Mouse (Mus musculus): ENCODE results near the gene Pmepa1. TPM values are rescaled to one million over a fixed set of nuclear protein-coding genes. Genes with fewer than 3 reads are reported as not detected.

The Pmepa1 gene
- polyA plus RNA-seq, 1 experiment from 2014 or later: 7.0 TPM

GRCm38 (mm10) chr2:173245258-173245657, 31.1 kb downstream of the Pmepa1 start:
- no peak overlapping the region for H3K27ac ChIP-seq (replicated peaks)
- no peak overlapping the region for H3K4me2 ChIP-seq (replicated peaks; ENCODE audit: low read depth)
- no peak for TF ChIP-seq EP300 (optimal IDR thresholded peaks at IDR 0.05)
- no peak for TF ChIP-seq CTCF (IDR thresholded peaks at IDR 0.05; ENCODE audit: low read depth)
- no peaks in the 10 kb centered on the region for H3K9me3 ChIP-seq (ENCODE audit: control insufficient read depth, low read length)
- no peaks in the 10 kb centered on the region; the same call in 1 of the 2 replicates for H3K4me1 ChIP-seq (replicated peaks; ENCODE audit: control insufficient read depth, insufficient read depth)
- H3K4me3 ChIP-seq (ENCODE audit: low read depth, low read length): no peak overlapping the region
- ATAC-seq (ENCODE audit: low FRiP score, low TSS enrichment) (no peak), DNase-seq (ENCODE audit: low spot score) (no peak)
- no peaks in the 10 kb centered on the region for H3K27me3 ChIP-seq (ENCODE audit: control insufficient read depth, insufficient read depth, low read length)
- no peak overlapping the region for H3K9ac ChIP-seq (ENCODE audit: low read length)
- H3K36me3 ChIP-seq (ENCODE audit: control insufficient read depth, insufficient read depth, low read length): no peaks in the 10 kb centered on the region; the same call in 1 of the 2 replicates
- 82% methylated on average over 20 of the region's 20 CpGs for WGBS

GRCm38 (mm10) chr2:173244108-173244507, 32.2 kb downstream of the Pmepa1 start:
- ATAC-seq (ENCODE audit: low FRiP score, low TSS enrichment): peak; percentile 19; the same call in 1 of the 2 replicates
- WGBS: 20% methylated on average over 3 of the region's 3 CpGs
- TF ChIP-seq CTCF (IDR thresholded peaks at IDR 0.05; ENCODE audit: low read depth) (no peak), EP300 (optimal IDR thresholded peaks at IDR 0.05) (no peak)

GRCm38 (mm10) chr2:173243616-173244015, 32.7 kb downstream of the Pmepa1 start:
- Histone ChIP-seq H3K9ac (ENCODE audit: low read length) (no peak overlapping the region), H3K4me3 (ENCODE audit: low read depth, low read length) (no peak overlapping the region), H3K9me3 (ENCODE audit: control insufficient read depth, low read length) (no peaks in the 10 kb centered on the region), H3K4me1 (replicated peaks; ENCODE audit: control insufficient read depth, insufficient read depth) (no peaks in the 10 kb centered on the region; the same call in 1 of the 2 replicates), H3K4me2 (replicated peaks; ENCODE audit: low read depth) (no peak overlapping the region), H3K27ac (replicated peaks) (no peak overlapping the region), H3K27me3 (ENCODE audit: control insufficient read depth, insufficient read depth, low read length) (no peaks in the 10 kb centered on the region), H3K36me3 (ENCODE audit: control insufficient read depth, insufficient read depth, low read length) (no peaks in the 10 kb centered on the region; the same call in 1 of the 2 replicates)
- WGBS: 59% methylated on average over 9 of the region's 9 CpGs
- ATAC-seq (ENCODE audit: low FRiP score, low TSS enrichment) (no peak), DNase-seq (ENCODE audit: low spot score) (no peak)
- no peak for TF ChIP-seq CTCF (IDR thresholded peaks at IDR 0.05; ENCODE audit: low read depth)
- no peak for TF ChIP-seq EP300 (optimal IDR thresholded peaks at IDR 0.05)

More at GRCm38 (mm10) chr2:173244108-173244507, 32.2 kb downstream of the Pmepa1 start:
- H3K4me1 ChIP-seq (replicated peaks; ENCODE audit: control insufficient read depth, insufficient read depth): no peaks in the 10 kb centered on the region; the same call in 1 of the 2 replicates
- H3K4me3 ChIP-seq (ENCODE audit: low read depth, low read length): no peak overlapping the region
- no peak for DNase-seq (ENCODE audit: low spot score)
- no peaks in the 10 kb centered on the region for H3K9me3 ChIP-seq (ENCODE audit: control insufficient read depth, low read length)
- no peaks in the 10 kb centered on the region; the same call in 1 of the 2 replicates for H3K36me3 ChIP-seq (ENCODE audit: control insufficient read depth, insufficient read depth, low read length)
- no peaks in the 10 kb centered on the region for H3K27me3 ChIP-seq (ENCODE audit: control insufficient read depth, insufficient read depth, low read length)
- H3K4me2 ChIP-seq (replicated peaks; ENCODE audit: low read depth): no peak overlapping the region
- no peak overlapping the region for H3K9ac ChIP-seq (ENCODE audit: low read length)
- H3K27ac ChIP-seq (replicated peaks): no peak overlapping the region

DNA sequence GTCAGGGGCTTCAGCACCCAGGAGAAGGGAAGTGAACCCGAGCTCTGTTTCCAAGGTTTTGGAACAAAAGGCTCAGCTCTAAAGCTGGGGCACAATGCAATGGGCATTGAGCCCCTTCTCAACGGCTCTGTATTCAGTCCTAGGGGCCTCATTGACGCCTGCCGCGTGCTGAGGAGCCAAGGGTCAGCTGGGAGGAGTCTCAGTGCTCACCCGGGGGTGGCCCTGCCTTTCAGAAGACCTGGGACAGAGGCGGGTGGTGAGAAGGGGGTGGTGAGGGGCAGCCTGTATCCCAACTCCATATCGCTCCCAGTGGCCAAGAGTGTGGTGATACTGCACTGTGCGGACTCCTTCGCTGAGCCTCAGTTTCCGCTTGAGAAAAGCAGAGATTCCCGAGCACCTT, 33.5 kb downstream of the Pmepa1 start:
- no peaks in the 10 kb centered on the region for H3K27me3 ChIP-seq (ENCODE audit: control insufficient read depth, insufficient read depth, low read length)
- no peak overlapping the region for H3K27ac ChIP-seq (replicated peaks)
- WGBS: 46% methylated on average over 12 of the region's 12 CpGs
- no peak overlapping the region for H3K9ac ChIP-seq (ENCODE audit: low read length)
- DNase-seq (ENCODE audit: low spot score) (no peak), ATAC-seq (ENCODE audit: low FRiP score, low TSS enrichment) (no peak)
- H3K4me2 ChIP-seq (replicated peaks; ENCODE audit: low read depth): no peak overlapping the region
- no peak for TF ChIP-seq EP300 (optimal IDR thresholded peaks at IDR 0.05)
- TF ChIP-seq CTCF (IDR thresholded peaks at IDR 0.05; ENCODE audit: low read depth): no peak
- H3K36me3 ChIP-seq (ENCODE audit: control insufficient read depth, insufficient read depth, low read length): no peaks in the 10 kb centered on the region; the same call in 1 of the 2 replicates
- H3K4me1 ChIP-seq (replicated peaks; ENCODE audit: control insufficient read depth, insufficient read depth): no peaks in the 10 kb centered on the region; the same call in 1 of the 2 replicates
- no peak overlapping the region for H3K4me3 ChIP-seq (ENCODE audit: low read depth, low read length)
- no peaks in the 10 kb centered on the region for H3K9me3 ChIP-seq (ENCODE audit: control insufficient read depth, low read length)

DNA sequence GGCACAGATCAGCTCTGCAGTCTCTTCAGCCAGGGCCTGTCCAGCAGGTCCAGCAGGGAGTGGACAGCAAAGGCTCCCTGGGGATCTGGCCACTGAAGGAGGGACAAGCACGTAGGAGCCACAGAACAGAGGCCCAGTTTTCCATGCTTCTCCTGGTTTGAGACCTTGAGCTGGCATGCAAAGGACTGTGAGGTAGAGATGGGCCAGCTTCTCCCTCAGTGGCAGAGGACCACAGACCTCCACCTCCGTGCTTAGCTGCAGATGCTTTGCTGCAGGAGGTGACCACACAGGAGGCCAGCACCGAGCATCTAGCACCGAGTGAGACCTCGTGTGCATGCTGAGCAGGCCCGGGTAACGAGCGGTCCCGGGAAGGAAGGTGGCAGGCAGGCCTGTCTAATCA, 35.6 kb downstream of the Pmepa1 start:
- 66% methylated on average over 9 of the region's 9 CpGs for WGBS

GRCm38 (mm10) chr2:173238522-173238921, 37.8 kb downstream of the Pmepa1 start:
- Histone ChIP-seq H3K9ac (ENCODE audit: low read length) (no peak overlapping the region), H3K27me3 (ENCODE audit: control insufficient read depth, insufficient read depth, low read length) (no peaks in the 10 kb centered on the region), H3K4me1 (replicated peaks; ENCODE audit: control insufficient read depth, insufficient read depth) (peaks cover 6% of the 10 kb centered on the region; the same call in 1 of the 2 replicates), H3K9me3 (ENCODE audit: control insufficient read depth, low read length) (no peaks in the 10 kb centered on the region), H3K36me3 (ENCODE audit: control insufficient read depth, insufficient read depth, low read length) (no peaks in the 10 kb centered on the region; the same call in 1 of the 2 replicates), H3K4me3 (ENCODE audit: low read depth, low read length) (no peak overlapping the region), H3K27ac (replicated peaks) (no peak overlapping the region), H3K4me2 (replicated peaks; ENCODE audit: low read depth) (no peak overlapping the region)
- ATAC-seq (ENCODE audit: low FRiP score, low TSS enrichment) (no peak), DNase-seq (ENCODE audit: low spot score) (no peak)
- TF ChIP-seq EP300 (optimal IDR thresholded peaks at IDR 0.05) (no peak), CTCF (IDR thresholded peaks at IDR 0.05; ENCODE audit: low read depth) (no peak)
- 35% methylated on average over 14 of the region's 14 CpGs for WGBS

More for the DNA sequence above, 35.6 kb downstream of the Pmepa1 start:
- H3K4me2 ChIP-seq (replicated peaks; ENCODE audit: low read depth): no peak overlapping the region
- TF ChIP-seq EP300 (optimal IDR thresholded peaks at IDR 0.05): no peak
- TF ChIP-seq CTCF (IDR thresholded peaks at IDR 0.05; ENCODE audit: low read depth): no peak
- H3K36me3 ChIP-seq (ENCODE audit: control insufficient read depth, insufficient read depth, low read length): no peaks in the 10 kb centered on the region; the same call in 1 of the 2 replicates
- H3K27ac ChIP-seq (replicated peaks): no peak overlapping the region
- ATAC-seq (ENCODE audit: low FRiP score, low TSS enrichment) (no peak), DNase-seq (ENCODE audit: low spot score) (no peak)
- H3K27me3 ChIP-seq (ENCODE audit: control insufficient read depth, insufficient read depth, low read length): no peaks in the 10 kb centered on the region
- no peak overlapping the region for H3K4me3 ChIP-seq (ENCODE audit: low read depth, low read length)
- 0 out of 2 replicates have a peak overlapping the region, but pooled peaks have one; percentile 8 for H3K9ac ChIP-seq (ENCODE audit: low read length)
- H3K4me1 ChIP-seq (replicated peaks; ENCODE audit: control insufficient read depth, insufficient read depth): peaks cover 6% of the 10 kb centered on the region; the same call in 1 of the 2 replicates
- no peaks in the 10 kb centered on the region for H3K9me3 ChIP-seq (ENCODE audit: control insufficient read depth, low read length)

Data from stomach, postnatal 0 days (tissue).